Mouse (Mus musculus) heart, embryonic 14.5 days (tissue): ENCODE data around the gene Baz1b. TPM values are rescaled to one million over a fixed set of nuclear protein-coding genes. Genes with fewer than 3 reads are reported as not detected.

ENCODE experiments used
- ATAC-seq: fragments of 200-750 bp; cut with Nextera tagmentation; 2 replicates; pipeline ENCODE4 v1.8.0; 2017; ENCODE audit warnings: low read depth, moderate TSS enrichment; ENCODE audit not compliant: insufficient number of reproducible peaks, insufficient read depth, low FRiP score
- H3K27ac ChIP-seq, 2 experiments: fragments of 200-500 bp in 1 of 2; fragments of 300-500 bp in 1 of 2; sonication (generic) in 1 of 2; replicated peaks in 1 of 2; 2 replicates each; pipeline ENCODE4 v1.5.1; 2012 to 2014; ENCODE audit warnings: low read depth in 2 of 2, low read length in 2 of 2, control low read depth in 1 of 2, mild to moderate bottlenecking in 1 of 2, mixed read lengths in 1 of 2; ENCODE audit not compliant: control insufficient read depth in 1 of 2, insufficient read depth in 1 of 2
- H3K27me3 ChIP-seq: fragments of 300-500 bp; sonication (generic); 2 replicates; pipeline ENCODE4 v1.6.1; 2014; ENCODE audit warnings: mild to moderate bottlenecking, low read length, control low read depth; ENCODE audit not compliant: control insufficient read depth, insufficient read depth
- H3K36me3 ChIP-seq: fragments of 300-500 bp; sonication (generic); 2 replicates; pipeline ENCODE4 v1.6.1; 2014; ENCODE audit warnings: mild to moderate bottlenecking, control low read depth, low read length, mixed read lengths; ENCODE audit not compliant: control insufficient read depth, insufficient read depth
- H3K4me1 ChIP-seq, 2 experiments: fragments of 200-500 bp in 1 of 2; fragments of 300-500 bp in 1 of 2; sonication (generic) in 1 of 2; 2 replicates each; pipeline ENCODE4 v1.6.1; 2012 to 2014; ENCODE audit warnings: low read length in 2 of 2, control low read depth in 1 of 2, mixed read lengths in 1 of 2; ENCODE audit not compliant: control insufficient read depth in 2 of 2, insufficient read depth in 2 of 2
- H3K4me2 ChIP-seq: fragments of 300-500 bp; sonication (generic); 2 replicates; pipeline ENCODE4 v1.6.1; 2014; ENCODE audit warnings: mild to moderate bottlenecking, low read length
- H3K4me3 ChIP-seq, 2 experiments: fragments of 200-500 bp in 1 of 2; fragments of 300-500 bp in 1 of 2; sonication (generic) in 1 of 2; 2 replicates each; pipeline ENCODE4 v1.5.1; 2012 to 2014; ENCODE audit warnings: low read length in 2 of 2, mild to moderate bottlenecking in 2 of 2, control low read depth in 1 of 2, low read depth in 1 of 2, moderate library complexity in 1 of 2; ENCODE audit not compliant: control insufficient read depth in 1 of 2, insufficient read depth in 1 of 2
- H3K9ac ChIP-seq: fragments of 300-500 bp; sonication (generic); 2 replicates; pipeline ENCODE4 v1.6.1; 2014; ENCODE audit warnings: mild to moderate bottlenecking, low read length
- H3K9me3 ChIP-seq: fragments of 300-500 bp; sonication (generic); 2 replicates; pipeline ENCODE4 v1.6.1; 2016; ENCODE audit warnings: low read length, control low read depth; ENCODE audit not compliant: control insufficient read depth
- WGBS: fragments of 180-500 bp; shearing (Covaris S2); extraction: QIAGEN DNeasy Blood & Tissue Kit; methylation state at CpG from one replicate; pipeline ENCODE4 v1.1.7; 2014; 5-methylcytosine and 5-hydroxymethylcytosine counted together
- polyA plus RNA-seq: library from polyadenylated mRNA; unstranded; fragments of >200 nt; fragmentation: Nextera tagmentation; extraction: Ambion mirVana; gene quantifications from 2 replicates; pipeline ENCODE4 v1.2.1, GENCODE M21; 2014

Baz1b gene
- polyA plus RNA-seq, 1 experiment from 2014 or later = 32.8 TPM

DNA sequence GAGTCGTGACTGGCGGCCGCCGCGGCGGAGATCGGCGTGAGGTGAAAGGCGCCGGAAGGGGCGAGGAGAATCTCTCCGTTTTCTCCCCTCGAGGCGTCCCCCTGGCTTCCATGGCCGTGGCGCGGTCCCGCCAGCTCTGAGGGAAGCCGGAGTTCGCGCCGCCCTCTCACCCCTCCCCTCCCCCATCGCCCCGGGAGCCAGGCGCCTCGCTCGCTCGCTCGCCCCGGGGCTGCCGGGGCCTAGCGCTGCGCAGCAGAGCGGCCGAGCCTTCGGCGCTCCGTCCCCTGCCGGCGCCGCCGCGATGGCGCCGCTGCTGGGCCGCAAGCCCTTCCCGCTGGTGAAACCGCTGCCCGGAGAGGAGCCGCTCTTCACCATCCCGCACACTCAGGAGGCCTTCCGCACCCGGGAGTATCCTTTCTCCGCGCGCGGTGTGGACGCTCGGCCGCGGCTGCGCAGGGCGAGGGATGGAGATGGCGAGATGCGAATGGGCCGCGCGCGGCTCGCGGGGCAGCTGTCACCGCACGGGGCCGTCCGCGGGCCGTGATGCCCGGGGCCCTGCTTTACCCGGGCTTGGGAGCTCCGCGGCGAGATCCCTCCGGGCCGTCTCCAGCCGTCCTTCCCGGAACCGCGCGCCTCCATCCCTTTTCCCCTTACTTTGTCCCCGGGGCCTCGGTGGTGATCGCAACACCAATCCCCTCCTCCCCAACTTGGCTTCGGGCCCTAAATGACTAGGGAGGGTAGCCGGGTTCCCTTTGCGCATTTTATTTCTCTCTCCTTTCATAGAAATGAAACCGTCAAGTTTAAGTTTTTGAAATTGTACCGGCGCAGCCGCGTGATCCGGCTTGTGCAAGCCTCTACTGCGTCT lies 517 bp downstream of the Baz1b start:
- Histone ChIP-seq H3K9ac (peak overlapping the region; percentile 87), H3K4me3 (peak overlapping the region; percentile 81 to 90), H3K27ac (peak overlapping the region; percentile 89 to 93), H3K27me3 (no peaks in the 10 kb centered on the region), H3K9me3 (no peaks in the 10 kb centered on the region), H3K4me1 (peaks cover 6 to 19% of the 10 kb centered on the region in 2 experiments), H3K36me3 (peaks cover 37% of the 10 kb centered on the region), H3K4me2 (peak overlapping the region; percentile 81)
- WGBS = under 1% methylated on average over 76 of the region's 102 CpGs
- ATAC-seq = peak; percentile 64

DNA sequence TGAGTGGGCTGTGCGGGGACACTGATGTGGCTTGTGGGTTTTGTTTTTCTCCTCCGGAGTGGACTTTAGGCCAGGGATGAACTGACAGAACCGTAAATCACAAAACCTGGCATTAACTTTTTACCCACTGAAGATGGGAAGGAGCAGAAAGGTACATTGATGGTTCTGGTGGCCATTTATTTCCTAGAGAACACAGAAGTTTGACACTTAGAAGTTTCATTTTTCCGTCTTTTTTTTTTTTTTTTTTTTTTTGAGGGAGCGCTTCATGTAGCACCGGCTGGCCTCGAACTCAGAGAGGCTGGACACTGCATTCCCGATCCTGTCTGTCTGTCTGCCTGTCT lies 1.1 kb downstream of the Baz1b start:
- Histone ChIP-seq H3K36me3 (peaks cover 33% of the 10 kb centered on the region), H3K27ac (peak overlapping the region; percentile 89 to 93; a peak in 3 of 4 replicates), H3K4me2 (peak overlapping the region; percentile 81), H3K4me3 (peak overlapping the region; percentile 81 to 90), H3K4me1 (peaks cover 6 to 19% of the 10 kb centered on the region in 2 experiments), H3K9me3 (no peaks in the 10 kb centered on the region), H3K27me3 (no peaks in the 10 kb centered on the region), H3K9ac (peak overlapping the region; percentile 87)
- no peak for ATAC-seq
- 1% methylated on average over 8 of the region's 8 CpGs for WGBS

DNA sequence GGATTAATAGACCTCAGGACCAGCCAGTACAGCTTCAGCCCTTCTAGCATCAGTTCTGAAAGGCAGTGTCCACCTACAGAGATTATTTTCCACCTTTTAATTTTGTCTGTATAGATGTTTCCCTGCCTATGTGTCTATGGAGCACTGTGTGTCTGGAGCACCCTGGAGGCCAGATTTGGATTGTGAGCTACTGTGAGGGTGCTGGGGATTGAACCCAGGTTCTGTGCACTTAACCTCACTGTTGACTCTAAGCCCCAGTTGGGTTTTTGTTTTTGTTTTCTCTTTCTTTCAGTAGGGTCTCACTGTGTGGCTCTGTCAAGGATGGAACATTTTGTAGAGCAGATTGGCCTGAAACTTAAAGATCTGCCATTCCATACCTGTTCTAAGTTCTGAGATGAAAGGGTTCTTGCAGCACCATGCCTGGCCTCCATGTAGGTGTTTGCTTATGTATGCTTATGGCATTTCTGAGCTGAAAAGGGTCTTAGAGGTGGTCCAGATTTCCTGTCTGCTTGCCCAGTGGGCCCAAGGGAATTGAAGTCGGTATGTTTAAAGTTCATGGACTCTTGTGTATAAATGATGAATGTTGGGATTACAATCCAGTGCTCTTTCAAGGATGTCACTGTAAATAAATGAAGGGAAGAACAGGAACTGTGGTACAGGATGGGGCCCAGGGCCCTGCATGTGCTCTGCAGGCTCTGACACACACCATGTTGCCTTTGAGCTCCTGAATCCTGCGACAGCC lies 2.4 kb downstream of the Baz1b start:
- Histone ChIP-seq H3K4me3 (peak overlapping the region; percentile 2 to 81; a peak in 3 of 4 replicates), H3K9ac (peak overlapping the region; percentile 87), H3K27me3 (no peaks in the 10 kb centered on the region), H3K4me1 (peaks cover 6 to 19% of the 10 kb centered on the region in 2 experiments), H3K9me3 (no peaks in the 10 kb centered on the region), H3K4me2 (peak overlapping the region; percentile 81), H3K27ac (no peak overlapping the region), H3K36me3 (peaks cover 41% of the 10 kb centered on the region)
- ATAC-seq = no peak
- 65% methylated on average over 2 of the region's 2 CpGs for WGBS

DNA sequence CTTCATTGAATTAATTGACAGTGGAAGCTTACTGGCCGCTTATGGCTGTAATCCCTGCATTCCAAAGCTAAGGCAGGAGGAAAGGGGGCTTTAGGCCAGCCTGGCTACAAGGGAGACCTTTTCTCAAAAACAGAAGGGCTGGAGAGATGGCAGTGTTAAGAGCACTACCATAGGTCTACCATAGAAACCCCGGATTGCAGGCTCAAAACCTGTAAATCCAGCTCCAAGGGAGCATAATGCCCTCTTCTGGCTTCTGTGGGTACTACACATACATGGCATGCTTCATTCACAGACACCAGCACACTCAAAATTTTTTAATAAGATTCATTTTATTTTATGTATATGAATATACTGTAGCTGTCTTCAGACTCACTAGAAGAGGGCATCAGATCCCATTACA lies 4.6 kb downstream of the Baz1b start:
- H3K4me1 ChIP-seq = peaks cover 5 to 16% of the 10 kb centered on the region in 2 experiments
- no peaks in the 10 kb centered on the region for H3K9me3 ChIP-seq
- 43% methylated on average over 2 of the region's 2 CpGs for WGBS
- H3K4me2 ChIP-seq = no peak overlapping the region
- H3K27me3 ChIP-seq = no peaks in the 10 kb centered on the region
- H3K27ac ChIP-seq = no peak overlapping the region
- H3K9ac ChIP-seq = no peak overlapping the region
- no peak for ATAC-seq
- no peak overlapping the region for H3K4me3 ChIP-seq
- peaks cover 63% of the 10 kb centered on the region for H3K36me3 ChIP-seq

DNA sequence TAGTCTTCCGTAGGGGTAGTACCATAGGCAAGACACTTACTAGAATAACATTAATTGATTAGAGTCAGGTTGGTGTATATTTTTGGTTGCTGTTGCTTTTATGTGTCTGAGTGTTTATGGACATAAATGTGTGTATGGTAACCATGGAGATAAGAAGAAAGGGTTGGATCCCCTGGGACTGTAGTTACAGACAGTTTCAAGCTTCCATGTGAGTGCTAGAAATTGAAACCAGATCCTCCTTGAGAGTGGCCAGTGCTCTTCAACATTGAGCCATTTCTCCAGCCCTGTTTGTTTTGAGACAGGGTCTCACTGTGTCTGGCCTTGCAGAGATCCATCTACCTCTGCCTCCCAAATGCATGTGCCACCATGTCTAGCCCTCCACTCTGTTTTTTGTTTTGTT lies 5.4 kb downstream of the Baz1b start:
- Histone ChIP-seq H3K4me1 (peaks cover 5 to 16% of the 10 kb centered on the region in 2 experiments), H3K9ac (no peak overlapping the region), H3K9me3 (no peaks in the 10 kb centered on the region), H3K27ac (no peak overlapping the region), H3K36me3 (peaks cover 70% of the 10 kb centered on the region), H3K4me2 (no peak overlapping the region), H3K27me3 (no peaks in the 10 kb centered on the region), H3K4me3 (no peak overlapping the region)
- 91% methylated on average over 1 of the region's 1 CpGs for WGBS
- no peak for ATAC-seq

DNA sequence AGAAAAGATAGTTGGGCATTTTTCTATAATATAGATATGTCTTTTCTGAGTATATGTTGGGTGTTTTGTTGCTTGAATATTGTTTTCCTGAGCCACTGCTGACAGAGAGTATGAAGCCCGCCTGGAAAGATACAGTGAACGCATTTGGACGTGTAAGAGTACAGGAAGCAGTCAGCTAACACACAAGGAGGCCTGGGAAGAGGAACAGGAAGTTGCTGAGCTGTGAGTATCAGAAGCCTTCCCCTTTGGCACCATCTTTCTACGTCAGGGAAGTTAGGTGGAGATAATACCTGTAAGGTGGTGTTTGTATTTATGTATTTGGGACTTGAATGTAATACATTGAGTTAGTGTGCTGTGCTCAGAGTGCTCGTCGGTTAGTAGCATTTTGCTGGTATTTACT lies 9.3 kb downstream of the Baz1b start:
- ATAC-seq = no peak
- no peak overlapping the region for H3K9ac ChIP-seq

DNA sequence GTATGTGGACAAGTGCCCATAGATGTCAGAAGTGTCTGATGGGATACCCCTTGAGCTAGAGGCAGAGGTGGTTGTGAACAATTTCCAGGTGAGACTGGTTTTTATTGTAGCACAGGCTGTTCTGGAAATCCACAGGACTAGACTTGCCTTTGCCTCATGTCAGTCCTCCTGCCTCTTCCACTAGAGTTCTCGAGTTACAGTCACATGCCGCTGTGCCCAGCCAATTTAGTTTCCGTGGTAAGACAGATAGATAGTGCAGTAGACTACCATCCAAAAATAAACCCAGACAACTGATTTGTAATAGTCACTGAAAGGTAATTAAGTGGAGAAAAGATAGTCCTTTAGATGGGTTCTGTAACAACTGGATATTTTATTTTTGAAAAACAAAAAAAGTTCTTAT lies 15.7 kb downstream of the Baz1b start:
- Histone ChIP-seq H3K36me3 (peaks cover 91% of the 10 kb centered on the region), H3K4me3 (no peak overlapping the region), H3K27me3 (no peaks in the 10 kb centered on the region), H3K9me3 (no peaks in the 10 kb centered on the region), H3K4me2 (no peak overlapping the region; the same call in 1 of the 2 replicates), H3K9ac (no peak overlapping the region), H3K4me1 (peaks cover 2 to 7% of the 10 kb centered on the region in 2 experiments; a peak in 2 of 4 replicates), H3K27ac (peak overlapping the region; percentile 24 to 53; a peak in 1 of 4 replicates)
- ATAC-seq = no peak
- WGBS = 33% methylated on average over 3 of the region's 3 CpGs

More for the DNA sequence above, 9.3 kb downstream of the Baz1b start:
- H3K36me3 ChIP-seq = peaks cover 83% of the 10 kb centered on the region
- no peak overlapping the region for H3K4me3 ChIP-seq
- H3K4me2 ChIP-seq = no peak overlapping the region
- no peaks in the 10 kb centered on the region for H3K9me3 ChIP-seq
- H3K27me3 ChIP-seq = no peaks in the 10 kb centered on the region
- H3K27ac ChIP-seq = no peak overlapping the region
- H3K4me1 ChIP-seq = no peaks in the 10 kb centered on the region; a peak in 1 of 4 replicates
- WGBS = 67% methylated on average over 6 of the region's 6 CpGs
